Mouse (Mus musculus): ENCODE results near the gene Sectm1b.

DNA sequence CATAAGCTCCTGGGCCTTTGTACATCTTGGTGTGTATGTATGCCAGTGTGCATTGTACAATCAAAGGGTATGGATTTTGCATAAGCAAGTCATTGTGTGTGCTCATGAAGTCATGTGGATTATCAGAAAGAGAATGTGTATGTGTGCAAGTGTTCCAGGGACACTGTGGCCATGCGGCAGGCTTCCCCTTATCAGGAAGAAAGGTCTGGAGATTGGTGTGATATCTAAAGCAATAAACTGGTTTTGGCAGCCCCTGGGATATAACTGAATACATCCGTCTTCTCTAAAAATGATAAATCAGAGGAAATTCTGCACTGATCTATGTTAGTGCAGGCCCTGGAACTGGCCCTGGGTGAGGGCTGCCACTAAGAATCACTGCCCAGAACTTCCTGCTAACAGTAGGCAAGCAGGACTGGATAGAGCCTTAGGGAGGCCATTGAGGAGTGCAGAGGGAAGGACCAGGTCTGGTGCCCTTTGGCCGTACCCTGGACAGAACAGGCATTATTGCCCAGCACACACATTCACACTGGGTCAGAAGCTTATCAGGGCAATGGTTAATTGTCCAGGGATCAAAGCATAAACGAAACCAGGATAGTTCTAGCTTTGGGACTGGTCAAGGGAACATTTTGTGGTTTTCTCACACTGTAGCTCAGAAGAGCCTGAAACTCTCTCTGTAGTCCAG, 37.9 kb upstream of the Sectm1b start:
- no peak for TF ChIP-seq POLR2A (IDR thresholded peaks at IDR 0.05; ENCODE audit: borderline replicate concordance, insufficient read depth, low read length)
- TF ChIP-seq CTCF (IDR thresholded peaks at IDR 0.05; ENCODE audit: borderline replicate concordance, insufficient read depth, low read depth, low read length) = no peak

All from cerebellum, adult 2 months (tissue).